Mouse (Mus musculus) bone marrow macrophage, adult 2 months (primary cell): ENCODE measurements around the gene Rnf222. TPM values are rescaled to one million over a fixed set of nuclear protein-coding genes. Genes with fewer than 3 reads are reported as not detected.
"Not testable (repeated sequence)": the region's sequence is repeated elsewhere in the genome, so short reads cannot be mapped to it uniquely, and the experiment has no call there.

Experiments used
- H3K27ac ChIP-seq: 2 replicates; pipeline ENCODE4 v1.5.1; 2012; ENCODE audit warnings: low read depth, low read length; ENCODE audit not compliant: insufficient read depth
- H3K4me1 ChIP-seq: 2 replicates; pipeline ENCODE4 v1.6.1; 2012; ENCODE audit warnings: low read length; ENCODE audit not compliant: control insufficient read depth, insufficient read depth
- H3K4me3 ChIP-seq: 2 replicates; pipeline ENCODE4 v1.5.1; 2012; ENCODE audit warnings: mild to moderate bottlenecking, low read length, moderate library complexity; ENCODE audit not compliant: insufficient read depth
- CTCF ChIP-seq: IDR thresholded peaks from 2 replicates; pipeline ENCODE4 v1.5.1; 2012; ENCODE audit warnings: low read depth, mild to moderate bottlenecking, low read length, moderate library complexity
- POLR2A ChIP-seq: IDR thresholded peaks from 2 replicates; pipeline ENCODE4 v1.6.1; 2012; ENCODE audit warnings: mild to moderate bottlenecking, low read depth, low read length, borderline replicate concordance
- polyA plus RNA-seq: library from polyadenylated mRNA; stranded (reverse); fragments of >200 nt; gene quantifications from 2 replicates; pipeline ENCODE4 v1.2.4, GENCODE M21; 2012; ENCODE audit not compliant: missing spikeins, insufficient read depth, insufficient read length

Rnf222 gene
- polyA plus RNA-seq, 1 experiment: not detected

DNA sequence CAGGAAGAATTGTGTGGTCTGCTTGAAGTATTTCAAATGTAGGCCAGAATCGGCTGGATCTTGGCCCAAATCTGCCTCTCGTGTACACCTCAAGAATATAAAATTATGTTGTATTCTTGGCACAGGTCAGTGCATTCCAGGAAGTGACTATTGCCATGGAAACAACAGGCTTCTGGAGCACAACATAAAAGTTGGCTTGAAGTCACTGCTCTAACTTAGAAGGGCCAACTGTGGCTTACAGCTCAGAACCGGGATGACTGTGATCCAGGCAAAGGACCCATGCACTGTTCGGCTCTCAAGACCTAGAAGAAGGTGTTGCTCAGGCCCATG is 18.1 kb downstream of the Rnf222 start:
- TF ChIP-seq POLR2A (no peak), CTCF (no peak)
- no peak overlapping the region for H3K27ac ChIP-seq
- H3K4me3 ChIP-seq: no peak overlapping the region
- H3K4me1 ChIP-seq: peaks cover 6% of the 10 kb centered on the region; the same call in 1 of the 2 replicates

DNA sequence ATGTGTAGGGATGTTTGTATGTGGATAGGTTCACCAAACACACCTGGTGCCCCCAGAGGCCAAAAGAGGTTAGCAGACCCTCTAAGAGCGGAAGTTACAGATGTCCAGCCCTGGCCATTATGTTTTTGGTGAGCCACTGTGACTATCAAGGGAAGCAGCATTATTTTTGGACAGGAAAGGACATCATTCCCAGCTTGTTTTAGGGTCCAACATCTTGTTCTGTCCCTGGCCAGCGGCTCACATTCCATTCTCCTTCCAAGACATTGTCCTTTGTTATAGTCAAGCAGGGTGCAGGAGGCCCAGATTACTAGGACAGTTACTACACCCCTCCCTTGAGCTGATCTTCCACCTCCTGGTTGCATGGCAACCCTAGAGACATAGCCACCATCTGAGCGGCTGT is 18.9 kb downstream of the Rnf222 start:
- H3K27ac ChIP-seq: no peak overlapping the region
- TF ChIP-seq POLR2A (no peak), CTCF (no peak)
- H3K4me1 ChIP-seq: peaks cover 6% of the 10 kb centered on the region; the same call in 1 of the 2 replicates
- H3K4me3 ChIP-seq: no peak overlapping the region

DNA sequence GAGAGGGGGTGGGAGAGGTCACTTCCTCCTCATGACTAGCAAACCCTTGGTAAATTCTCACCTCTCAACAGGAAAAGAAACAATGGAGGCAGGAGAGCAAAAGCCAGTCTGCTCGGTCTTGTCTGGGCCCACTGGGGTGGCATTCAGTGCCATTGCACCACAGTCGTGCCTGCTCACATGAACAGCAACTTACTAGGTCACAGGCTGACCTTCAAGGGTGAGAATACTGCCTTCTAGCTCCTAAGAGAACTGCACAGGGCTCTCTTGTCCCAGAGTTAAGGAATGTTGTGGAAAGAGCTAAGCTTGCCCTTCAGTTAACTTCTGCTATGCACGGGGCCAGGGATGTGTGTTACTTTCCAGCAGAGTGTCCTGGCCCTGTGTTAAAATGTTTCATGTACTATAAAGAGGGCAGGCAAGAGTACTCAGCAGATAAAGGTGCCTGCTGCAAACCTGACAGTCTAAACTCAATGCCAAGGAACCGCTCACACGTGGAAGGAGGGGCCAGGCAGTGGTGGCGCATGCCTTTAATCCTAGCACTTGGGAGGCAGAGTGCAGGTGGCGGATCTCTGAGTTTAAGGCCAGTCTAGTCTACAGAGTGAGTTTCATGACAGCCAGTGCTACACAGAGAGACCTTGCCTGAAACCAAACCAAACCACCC is 20.6 kb downstream of the Rnf222 start:
- Histone ChIP-seq H3K27ac (no peak overlapping the region), H3K4me1 (peaks cover 3% of the 10 kb centered on the region; the same call in 1 of the 2 replicates), H3K4me3 (no peak overlapping the region)
- TF ChIP-seq POLR2A (no peak), CTCF (no peak)

DNA sequence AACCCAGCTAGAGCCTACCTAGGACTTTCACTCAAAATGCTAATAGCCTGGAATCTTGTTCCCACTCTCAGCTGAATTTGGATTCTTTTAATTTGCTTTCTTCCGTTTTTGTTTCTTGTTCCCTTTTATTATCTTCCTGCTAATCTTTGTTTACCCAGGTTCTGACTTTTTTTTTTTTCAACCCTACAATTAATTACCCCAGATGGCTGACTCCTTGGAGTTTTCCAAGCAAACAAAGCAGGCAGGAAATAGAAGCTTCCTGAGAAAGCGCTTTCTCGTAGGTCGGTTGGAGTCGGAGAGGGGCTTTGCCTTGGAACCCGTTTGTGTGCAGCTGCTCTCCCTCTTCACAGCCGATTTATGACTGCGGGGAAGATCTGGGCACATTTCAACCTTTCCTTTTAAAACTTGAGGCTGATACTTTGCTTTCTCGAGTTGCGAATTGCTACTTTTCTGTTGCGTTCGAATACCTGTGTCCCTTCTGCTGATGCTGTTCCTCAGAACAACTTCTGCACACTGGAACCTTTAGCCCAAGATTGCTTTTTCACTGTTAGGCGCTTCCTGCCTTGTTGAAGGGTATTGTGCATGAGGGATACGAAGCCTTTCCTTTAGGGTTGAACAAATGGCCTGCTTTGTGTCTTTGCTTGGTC is 23.3 kb downstream of the Rnf222 start:
- H3K27ac ChIP-seq: no peak overlapping the region
- peaks cover 3% of the 10 kb centered on the region; the same call in 1 of the 2 replicates for H3K4me1 ChIP-seq
- TF ChIP-seq CTCF (no peak), POLR2A (no peak)
- H3K4me3 ChIP-seq: no peak overlapping the region

DNA sequence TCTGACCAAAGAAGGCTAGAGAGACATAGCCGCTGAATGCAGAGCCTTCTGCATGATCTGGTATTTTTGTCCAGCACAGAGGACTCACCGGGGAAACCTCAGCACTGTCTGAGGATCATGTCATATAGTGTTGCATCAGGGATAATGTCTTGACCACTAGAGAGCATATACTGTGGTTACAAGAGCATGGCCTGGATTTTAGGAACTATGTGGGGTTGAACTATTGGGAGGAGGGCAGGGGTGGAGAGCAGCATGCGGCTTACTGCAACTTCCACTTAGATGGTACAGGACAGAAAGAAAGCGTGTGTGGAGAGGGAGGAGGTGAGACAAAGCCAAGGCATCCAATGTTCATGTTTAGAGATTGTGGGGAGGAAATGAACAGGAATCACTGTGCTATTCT is 26.2 kb downstream of the Rnf222 start:
- H3K27ac ChIP-seq: no peak overlapping the region
- H3K4me3 ChIP-seq: no peak overlapping the region
- no peak for TF ChIP-seq POLR2A
- TF ChIP-seq CTCF: no peak
- peaks cover 3% of the 10 kb centered on the region; the same call in 1 of the 2 replicates for H3K4me1 ChIP-seq

DNA sequence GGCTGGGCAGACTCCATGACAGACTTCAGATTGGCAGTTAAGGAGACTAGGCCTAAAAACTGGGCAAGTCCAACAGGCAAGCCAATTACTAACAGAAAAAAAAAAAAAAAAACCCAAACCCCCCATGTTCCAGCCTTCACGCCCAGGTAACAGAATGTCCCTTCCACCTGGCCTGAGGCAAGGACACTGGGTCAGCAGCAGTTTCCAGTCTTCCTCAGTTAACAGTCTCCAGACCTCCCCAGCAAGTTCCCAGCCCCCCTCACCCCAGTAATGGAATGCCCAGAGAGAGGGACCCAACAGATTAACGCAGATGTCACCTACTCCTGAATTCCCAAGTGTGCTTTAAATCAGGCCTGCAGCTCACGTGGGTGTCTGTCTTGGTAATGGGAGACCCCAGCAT is 34.8 kb downstream of the Rnf222 start:
- Histone ChIP-seq H3K4me3 (no peak overlapping the region), H3K4me1 (0 out of 2 replicates have a peak, but pooled peaks cover 3% of the 10 kb centered on the region), H3K27ac (no peak overlapping the region)
- TF ChIP-seq CTCF (no peak), POLR2A (no peak)

DNA sequence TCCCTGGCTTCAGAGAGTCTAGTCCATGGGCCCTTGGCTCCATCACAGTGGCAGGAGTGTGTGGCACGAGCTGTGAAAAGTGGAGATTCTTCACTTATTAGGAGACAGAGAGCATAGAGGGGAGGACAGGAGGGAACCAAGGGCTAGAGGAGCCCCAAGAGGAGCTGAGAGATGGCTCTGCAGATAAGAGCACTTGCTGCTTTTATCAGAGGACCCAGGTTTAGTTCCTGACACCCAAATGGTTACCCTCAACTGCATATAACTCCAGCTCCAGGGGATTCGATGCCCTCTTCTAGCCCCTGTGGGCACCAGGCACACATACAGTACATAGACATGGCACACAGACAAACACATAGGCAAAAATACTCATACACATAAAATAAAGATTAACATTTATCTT is 36.4 kb downstream of the Rnf222 start:
- no peak overlapping the region for H3K4me3 ChIP-seq
- TF ChIP-seq POLR2A (no peak), CTCF (no peak)
- 0 out of 2 replicates have a peak, but pooled peaks cover 3% of the 10 kb centered on the region for H3K4me1 ChIP-seq
- no peak overlapping the region for H3K27ac ChIP-seq

DNA sequence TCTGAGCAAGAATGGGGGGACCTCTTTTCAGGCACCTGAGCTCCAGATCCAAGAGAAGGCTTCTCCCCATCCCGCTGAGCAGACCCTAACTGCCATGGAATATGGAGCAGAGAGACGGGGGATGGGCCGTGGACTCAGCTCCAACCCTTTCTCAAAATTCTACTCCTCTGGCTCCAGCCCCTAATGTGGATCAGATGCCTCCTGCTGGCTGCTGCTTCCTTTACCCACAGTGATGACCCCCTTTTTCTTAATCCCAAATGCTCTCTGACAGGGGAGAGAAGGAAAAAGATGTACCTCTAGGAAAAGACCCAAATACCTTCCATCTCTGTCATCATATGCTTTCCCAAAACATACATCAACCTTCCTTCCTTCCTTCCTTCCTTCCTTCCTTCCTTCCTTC is 38.6 kb downstream of the Rnf222 start, which contains the start of gene Odf4:
Gene Odf4, minus strand, starts transcription at position 101 of the 400 bp plus-strand sequence.
- TF ChIP-seq CTCF: no peak
- TF ChIP-seq POLR2A: no peak
- no peak within 1 kb of the TSS for H3K27ac ChIP-seq
- no peak within 1 kb of the TSS for H3K4me3 ChIP-seq
- H3K4me1 ChIP-seq: 0 out of 2 replicates have a peak, but pooled peaks cover 3% of the 10 kb centered on the region

DNA sequence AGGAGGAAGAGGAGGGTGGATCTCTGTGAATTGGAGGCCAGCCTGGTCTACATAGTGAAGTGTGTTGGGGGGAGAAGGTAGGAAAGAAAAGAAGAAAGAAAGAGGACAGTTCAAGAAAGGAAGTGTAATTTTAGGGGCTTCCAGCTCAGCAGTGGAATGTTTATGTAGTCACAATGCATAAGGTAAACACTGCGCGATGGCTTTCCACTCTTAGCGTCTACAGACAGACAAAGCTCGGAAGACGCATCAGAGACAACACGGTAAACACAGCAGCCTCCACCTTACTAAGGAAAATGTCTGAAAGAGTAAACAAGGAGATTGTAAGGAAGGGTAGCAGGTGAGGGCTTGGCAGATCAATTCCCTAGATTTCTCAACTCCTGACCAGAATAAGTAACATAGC is 41.6 kb downstream of the Rnf222 start:
- Histone ChIP-seq H3K4me1 (0 out of 2 replicates have a peak, but pooled peaks cover 3% of the 10 kb centered on the region), H3K27ac (no peak overlapping the region), H3K4me3 (no peak overlapping the region)
- no peak for TF ChIP-seq POLR2A
- no peak for TF ChIP-seq CTCF

DNA sequence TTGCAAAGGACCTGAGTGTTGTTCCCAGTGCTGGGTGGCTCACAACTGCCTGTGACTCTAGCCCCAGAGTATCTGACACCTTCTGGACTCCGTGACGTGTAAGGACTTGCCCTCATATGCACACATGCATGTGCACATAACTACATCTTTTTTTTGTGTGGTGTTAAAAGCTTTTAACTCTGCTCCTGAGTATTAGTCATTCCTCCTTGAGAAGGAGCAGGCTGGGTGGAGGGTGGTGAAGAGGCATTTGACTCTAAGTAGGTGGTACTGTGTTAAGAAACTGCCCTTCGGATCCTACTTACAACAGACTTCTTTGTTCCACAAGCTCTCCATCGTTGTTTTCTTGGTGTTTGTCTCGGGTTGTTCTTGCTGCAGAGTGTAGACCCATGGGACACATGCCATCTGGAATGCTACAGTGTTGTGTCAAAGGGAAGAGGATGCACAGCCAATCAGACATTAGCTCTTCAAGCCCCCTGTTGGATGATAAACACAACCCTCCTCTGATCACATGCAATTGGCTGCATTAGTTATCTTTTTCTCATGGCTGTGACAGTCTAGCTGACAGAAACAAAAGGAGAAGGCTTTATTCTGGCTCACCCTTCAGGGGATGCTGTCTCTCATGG is 45.6 kb downstream of the Rnf222 start:
- Histone ChIP-seq H3K27ac (no peak overlapping the region), H3K4me3 (no peak overlapping the region), H3K4me1 (peaks cover under 1% of the 10 kb centered on the region)
- TF ChIP-seq CTCF: no peak
- no peak for TF ChIP-seq POLR2A

DNA sequence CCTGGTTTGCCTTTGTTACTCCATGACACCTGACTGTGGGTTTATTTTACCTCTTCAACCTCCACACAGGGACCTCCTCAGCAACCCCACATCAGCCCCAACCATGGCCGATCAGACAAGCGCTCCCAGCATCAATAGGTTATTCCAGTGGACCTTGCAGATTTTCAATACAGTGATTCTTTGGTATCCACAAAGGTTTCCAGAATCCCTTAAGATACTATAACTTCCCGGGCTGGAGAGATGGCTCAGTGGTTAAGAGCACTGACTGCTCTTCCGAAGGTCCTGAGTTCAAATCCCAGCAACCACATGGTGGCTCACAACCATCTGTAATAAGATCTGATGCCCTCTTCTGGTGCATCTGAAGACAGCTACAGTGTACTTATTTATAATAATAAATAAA is 48.6 kb downstream of the Rnf222 start:
- H3K27ac ChIP-seq, H3K4me1 ChIP-seq, H3K4me3 ChIP-seq: not testable (repeated sequence)
